Mouse (Mus musculus) hindbrain, embryonic 10.5 days (tissue): ENCODE results near the gene Armc5. TPM values are rescaled to one million over a fixed set of nuclear protein-coding genes. Genes with fewer than 3 reads are reported as not detected.

ENCODE experiments used
- DNase-seq: peaks from one replicate; pipeline ENCODE4 v3.0.0-alpha.2; 2017; ENCODE audit warnings: low spot score
- H3K27ac ChIP-seq: fragments of 300-500 bp; sonication (generic); 2 replicates; pipeline ENCODE4 v1.5.1; 2016; ENCODE audit warnings: mild to moderate bottlenecking, moderate library complexity
- H3K27me3 ChIP-seq: fragments of 300-500 bp; sonication (generic); 2 replicates; pipeline ENCODE4 v1.6.1; 2016; ENCODE audit warnings: mild to moderate bottlenecking; ENCODE audit not compliant: poor library complexity, insufficient read depth, severe bottlenecking
- H3K36me3 ChIP-seq: fragments of 300-500 bp; sonication (generic); 2 replicates; pipeline ENCODE4 v1.6.1; 2016; ENCODE audit warnings: mild to moderate bottlenecking, moderate library complexity
- H3K4me1 ChIP-seq: fragments of 300-500 bp; sonication (generic); replicated peaks from 2 replicates; pipeline ENCODE4 v1.6.1; 2016; ENCODE audit warnings: mild to moderate bottlenecking
- H3K4me3 ChIP-seq: fragments of 300-500 bp; sonication (generic); 2 replicates; pipeline ENCODE4 v1.5.1; 2016; ENCODE audit warnings: mild to moderate bottlenecking, moderate library complexity
- H3K9me3 ChIP-seq: fragments of 300-500 bp; sonication (generic); 2 replicates; pipeline ENCODE4 v1.6.1; 2016; ENCODE audit warnings: mild to moderate bottlenecking, moderate library complexity
- WGBS: fragments of 180-500 bp; shearing (Covaris S2); methylation state at CpG from one replicate; pipeline ENCODE4 v1.1.7; 2016; 5-methylcytosine and 5-hydroxymethylcytosine counted together
- polyA plus RNA-seq: library from polyadenylated mRNA; unstranded; fragments of >200 nt; fragmentation: Nextera tagmentation; extraction: Ambion mirVana; gene quantifications from 2 replicates; pipeline ENCODE4 v1.2.1, GENCODE M21; 2016

Armc5 gene
- polyA plus RNA-seq, 1 experiment from 2014 or later = 19.6 TPM

DNA sequence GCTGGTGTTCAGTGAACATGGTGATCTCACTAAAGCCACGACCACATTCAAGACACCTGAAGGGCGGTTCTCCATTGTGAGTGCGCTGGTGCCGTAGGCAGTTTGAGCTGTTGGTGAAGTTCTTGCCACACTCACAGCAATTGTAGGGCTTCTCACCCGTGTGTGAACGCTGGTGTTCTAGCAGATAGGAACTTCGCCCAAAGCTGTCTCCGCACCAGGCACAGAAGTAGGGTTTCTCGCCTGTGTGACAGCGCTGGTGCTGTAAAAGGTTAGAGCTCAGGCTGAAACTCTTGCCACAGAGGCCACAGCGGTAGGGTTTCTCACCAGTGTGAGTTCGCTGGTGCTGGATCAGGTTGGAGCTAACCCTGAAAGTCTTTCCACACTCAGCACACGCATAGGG is 716 bp upstream of the Armc5 start:
- H3K27me3 ChIP-seq = no peaks in the 10 kb centered on the region
- peaks cover 28% of the 10 kb centered on the region for H3K36me3 ChIP-seq
- peak overlapping the region; percentile 97; the same call in 1 of the 2 replicates for H3K27ac ChIP-seq
- 96% methylated on average over 13 of the region's 13 CpGs for WGBS
- DNase-seq = no peak
- H3K4me1 ChIP-seq = peaks cover 33% of the 10 kb centered on the region
- H3K9me3 ChIP-seq = no peaks in the 10 kb centered on the region
- peak overlapping the region; percentile 69 for H3K4me3 ChIP-seq

DNA sequence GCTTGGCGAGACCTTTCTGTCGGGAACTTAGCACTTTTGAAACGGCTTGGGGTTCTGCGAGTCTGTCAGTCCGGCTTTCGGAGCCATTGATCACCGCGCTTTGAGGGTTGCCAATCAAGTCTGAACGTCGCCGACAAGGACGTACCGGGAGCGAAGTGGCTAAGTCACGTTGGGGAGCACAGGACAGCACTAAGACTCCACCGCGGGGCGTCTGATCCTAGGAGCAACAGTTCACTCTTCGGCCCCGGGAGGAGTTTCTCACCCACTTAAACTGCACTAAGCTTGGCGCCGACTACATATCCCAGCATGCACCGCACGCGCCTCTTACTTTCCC is 418 bp downstream of the Armc5 start:
- no peaks in the 10 kb centered on the region for H3K9me3 ChIP-seq

GRCm38 (mm10) chr7:128237927-128238778 is 1.0 kb downstream of the Armc5 start, which contains the start of gene 9130023H24Rik:
9130023H24Rik (minus strand) TSS chr7:128238031.
- Histone ChIP-seq H3K27ac (peak within 1 kb of the TSS; percentile 97), H3K4me1 (peaks cover 38% of the 10 kb centered on the region), H3K9me3 (no peaks in the 10 kb centered on the region), H3K36me3 (peaks cover 46% of the 10 kb centered on the region), H3K27me3 (no peaks in the 10 kb centered on the region), H3K4me3 (peak within 1 kb of the TSS; percentile 69)
- WGBS = under 1% methylated on average over 72 of the region's 72 CpGs
- peak; percentile 100 for DNase-seq

More for the DNA sequence above, 418 bp downstream of the Armc5 start:
- H3K27ac ChIP-seq = peak overlapping the region; percentile 97
- H3K36me3 ChIP-seq = peaks cover 40% of the 10 kb centered on the region
- peak overlapping the region; percentile 69 for H3K4me3 ChIP-seq
- under 1% methylated on average over 25 of the region's 25 CpGs for WGBS
- H3K4me1 ChIP-seq = peaks cover 33% of the 10 kb centered on the region
- DNase-seq = no peak
- no peaks in the 10 kb centered on the region for H3K27me3 ChIP-seq

GRCm38 (mm10) chr7:128238991-128239390 is 1.8 kb downstream of the Armc5 start:
- Histone ChIP-seq H3K4me3 (peak overlapping the region; percentile 69), H3K27ac (peak overlapping the region; percentile 97), H3K27me3 (no peaks in the 10 kb centered on the region), H3K9me3 (no peaks in the 10 kb centered on the region), H3K36me3 (peaks cover 50% of the 10 kb centered on the region), H3K4me1 (peaks cover 42% of the 10 kb centered on the region)
- no peak for DNase-seq
- 27% methylated on average over 4 of the region's 4 CpGs for WGBS

DNA sequence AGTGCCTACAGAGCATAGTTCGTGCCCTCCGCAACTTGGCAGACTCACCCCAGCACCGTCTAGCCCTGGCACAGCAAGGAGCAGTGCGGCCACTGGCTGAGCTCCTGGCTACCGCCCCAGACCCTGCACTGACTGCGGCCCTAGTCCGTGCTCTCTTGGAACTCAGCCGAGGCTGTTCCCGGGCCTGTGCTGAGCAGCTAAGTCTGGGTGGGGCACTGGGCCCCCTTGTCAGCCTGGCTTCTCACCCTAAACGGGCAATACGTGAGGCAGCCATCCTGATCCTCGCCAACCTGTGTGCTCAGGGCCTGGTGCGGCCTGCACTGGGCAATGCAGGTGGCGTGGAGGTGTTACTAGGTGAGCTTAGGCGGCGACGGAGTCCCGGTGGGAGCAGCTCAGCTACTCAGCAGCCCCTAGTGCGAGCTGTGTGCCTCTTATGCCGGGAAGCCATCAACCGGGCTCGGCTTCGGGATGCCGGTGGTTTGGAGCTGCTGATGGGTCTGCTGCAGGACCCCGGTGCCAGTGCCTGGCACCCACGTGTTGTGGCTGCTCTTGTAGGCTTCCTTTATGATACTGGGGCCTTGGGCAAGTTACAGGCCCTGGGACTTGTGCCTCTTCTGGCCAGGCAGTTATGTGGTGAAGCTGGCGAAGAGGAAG is 3.1 kb downstream of the Armc5 start:
- peaks cover 54% of the 10 kb centered on the region for H3K4me1 ChIP-seq
- peaks cover 63% of the 10 kb centered on the region for H3K36me3 ChIP-seq
- H3K27ac ChIP-seq = no peak overlapping the region
- no peak overlapping the region for H3K4me3 ChIP-seq
- no peaks in the 10 kb centered on the region for H3K9me3 ChIP-seq
- 93% methylated on average over 27 of the region's 27 CpGs for WGBS
- peaks cover 5% of the 10 kb centered on the region; the same call in 1 of the 2 replicates for H3K27me3 ChIP-seq
- no peak for DNase-seq

DNA sequence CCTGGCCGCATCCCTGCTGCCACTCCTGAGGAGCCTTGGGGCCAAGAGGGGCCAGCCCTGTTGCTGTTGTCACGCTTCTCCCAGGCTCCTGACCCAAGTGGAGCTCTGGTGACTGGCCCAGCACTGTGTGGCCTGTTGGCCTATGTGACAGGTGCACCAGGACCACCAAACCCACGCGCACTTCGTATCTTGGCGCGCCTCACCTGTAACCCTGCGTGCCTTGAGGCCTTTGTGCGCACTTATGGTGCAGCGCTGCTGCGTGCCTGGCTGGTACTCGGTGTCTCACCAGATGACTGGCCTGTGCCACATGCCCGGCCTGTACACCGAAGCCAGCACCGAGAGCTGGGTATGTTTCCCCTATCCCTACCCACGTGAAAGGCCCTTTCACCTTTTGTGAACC is 5.2 kb downstream of the Armc5 start:
- Histone ChIP-seq H3K9me3 (no peaks in the 10 kb centered on the region), H3K4me3 (no peak overlapping the region), H3K27me3 (peaks cover 14% of the 10 kb centered on the region; the same call in 1 of the 2 replicates), H3K4me1 (peaks cover 67% of the 10 kb centered on the region), H3K27ac (no peak overlapping the region), H3K36me3 (peaks cover 55% of the 10 kb centered on the region)
- no peak for DNase-seq
- WGBS = 95% methylated on average over 16 of the region's 16 CpGs

- H3K36me3 ChIP-seq = peaks cover 55% of the 10 kb centered on the region
- peaks cover 71% of the 10 kb centered on the region for H3K4me1 ChIP-seq
- peaks cover 20% of the 10 kb centered on the region for H3K27me3 ChIP-seq
- H3K4me3 ChIP-seq = no peak overlapping the region
- H3K27ac ChIP-seq = peak overlapping the region; percentile 69; the same call in 1 of the 2 replicates
- no peak for DNase-seq
- 37% methylated on average over 10 of the region's 10 CpGs for WGBS
- H3K9me3 ChIP-seq = no peaks in the 10 kb centered on the region
Observed at GRCm38 (mm10) chr7:128243921-128244320, 6.8 kb downstream of the Armc5 start.

GRCm38 (mm10) chr7:128244410-128245025 is 7.4 kb downstream of the Armc5 start:
- H3K27ac ChIP-seq = peak overlapping the region; percentile 69
- peaks cover 22% of the 10 kb centered on the region for H3K27me3 ChIP-seq
- peaks cover 55% of the 10 kb centered on the region for H3K36me3 ChIP-seq
- DNase-seq = no peak
- H3K4me1 ChIP-seq = peaks cover 65% of the 10 kb centered on the region
- 83% methylated on average over 18 of the region's 18 CpGs for WGBS
- no peaks in the 10 kb centered on the region for H3K9me3 ChIP-seq
- H3K4me3 ChIP-seq = no peak overlapping the region

- whole genome bisulfite sequencing = 89% methylated on average over 4 of the region's 4 CpGs
- DNase-seq = no peak
- no peaks in the 10 kb centered on the region for H3K9me3 ChIP-seq
Observed at GRCm38 (mm10) chr7:128245547-128245946, 8.4 kb downstream of the Armc5 start.

GRCm38 (mm10) chr7:128246496-128247391 is 9.6 kb downstream of the Armc5 start, which contains the start of gene Tgfb1i1:
Tgfb1i1 (plus strand) TSS chr7:128246812.
- Histone ChIP-seq H3K9me3 (no peaks in the 10 kb centered on the region), H3K4me3 (peak within 1 kb of the TSS; percentile 61), H3K27ac (peak within 1 kb of the TSS; percentile 87), H3K36me3 (peaks cover 32% of the 10 kb centered on the region), H3K27me3 (peaks cover 37% of the 10 kb centered on the region), H3K4me1 (peaks cover 54% of the 10 kb centered on the region)
- peak; percentile 65 for DNase-seq
- WGBS = 1% methylated on average over 30 of the region's 30 CpGs

More at GRCm38 (mm10) chr7:128245547-128245946, 8.4 kb downstream of the Armc5 start:
- H3K36me3 ChIP-seq = peaks cover 44% of the 10 kb centered on the region
- H3K27ac ChIP-seq = no peak overlapping the region
- H3K27me3 ChIP-seq = peaks cover 28% of the 10 kb centered on the region
- H3K4me1 ChIP-seq = peaks cover 57% of the 10 kb centered on the region
- H3K4me3 ChIP-seq = no peak overlapping the region

GRCm38 (mm10) chr7:128247443-128247842 is 10.3 kb downstream of the Armc5 start:
- peaks cover 25% of the 10 kb centered on the region for H3K36me3 ChIP-seq
- peak; percentile 87 for DNase-seq
- H3K27me3 ChIP-seq = peaks cover 44% of the 10 kb centered on the region
- WGBS = 2% methylated on average over 13 of the region's 13 CpGs
- peak overlapping the region; percentile 61 for H3K4me3 ChIP-seq
- no peaks in the 10 kb centered on the region for H3K9me3 ChIP-seq
- peak overlapping the region; percentile 87 for H3K27ac ChIP-seq
- peaks cover 61% of the 10 kb centered on the region for H3K4me1 ChIP-seq
